Mouse (Mus musculus): ENCODE measurements around the gene Gmfg. TPM values are rescaled to one million over a fixed set of nuclear protein-coding genes. Genes with fewer than 3 reads are reported as not detected.

Gene Gmfg
- polyA plus RNA-seq (2014; fragmentation: Nextera tagmentation; extraction: Ambion mirVana) = 1.8 and 3.9 TPM in 2 replicates

- Histone ChIP-seq H3K36me3 (ENCODE audit: control insufficient read depth, insufficient read depth, low read length) (no peaks in the 10 kb centered on the region), H3K27me3 (ENCODE audit: control insufficient read depth, insufficient read depth, low read length) (no peaks in the 10 kb centered on the region), H3K4me1 (ENCODE audit: control insufficient read depth, insufficient read depth, low read length) (peaks cover 19% of the 10 kb centered on the region), H3K27ac (ENCODE audit: low read depth, low read length) (peak within 1 kb of the TSS; percentile 83), H3K4me2 (ENCODE audit: low read depth, low read length) (peak within 1 kb of the TSS; percentile 55), H3K9ac (replicated peaks; ENCODE audit: low read depth, low read length) (peak within 1 kb of the TSS; percentile 62), H3K4me3 (ENCODE audit: low read depth, low read length) (peak within 1 kb of the TSS; percentile 81), H3K9me3 (ENCODE audit: control insufficient read depth, low read length) (no peaks in the 10 kb centered on the region)
- peak; percentile 60 for ATAC-seq (ENCODE audit: low read depth)
- 2% methylated on average over 16 of the region's 16 CpGs for WGBS
Observed at GRCm38 (mm10) chr7:28436932-28437570, at the start of gene Gmfg. Gene Gmfg (plus strand): TSS chr7:28437447.

GRCm38 (mm10) chr7:28390331-28390730, 46.9 kb upstream of the Gmfg start:
- no peak overlapping the region for H3K4me2 ChIP-seq (ENCODE audit: low read depth, low read length)
- H3K36me3 ChIP-seq (ENCODE audit: control insufficient read depth, insufficient read depth, low read length) = peaks cover 26% of the 10 kb centered on the region
- no peak overlapping the region for H3K27ac ChIP-seq (ENCODE audit: low read depth, low read length)
- H3K4me3 ChIP-seq (ENCODE audit: low read depth, low read length) = no peak overlapping the region
- no peak for ATAC-seq (ENCODE audit: low read depth)
- no peaks in the 10 kb centered on the region for H3K9me3 ChIP-seq (ENCODE audit: control insufficient read depth, low read length)
- H3K4me1 ChIP-seq (ENCODE audit: control insufficient read depth, insufficient read depth, low read length) = peaks cover 9% of the 10 kb centered on the region
- no peaks in the 10 kb centered on the region for H3K27me3 ChIP-seq (ENCODE audit: control insufficient read depth, insufficient read depth, low read length)
- WGBS = 100% methylated on average over 3 of the region's 3 CpGs
- no peak overlapping the region for H3K9ac ChIP-seq (replicated peaks; ENCODE audit: low read depth, low read length)

GRCm38 (mm10) chr7:28392429-28393271, 44.6 kb upstream of the Gmfg start, which contains the start of the genes Med29 and Paf1:
Gene Med29 (minus strand): TSS chr7:28392708.
Gene Paf1 (plus strand): TSS chr7:28392951.
- Histone ChIP-seq H3K27ac (ENCODE audit: low read depth, low read length) (peak within 1 kb of the TSS; percentile 79), H3K4me1 (ENCODE audit: control insufficient read depth, insufficient read depth, low read length) (peaks cover 9% of the 10 kb centered on the region), H3K4me3 (ENCODE audit: low read depth, low read length) (peak within 1 kb of the TSS; percentile 95), H3K9ac (replicated peaks; ENCODE audit: low read depth, low read length) (peak within 1 kb of the TSS; percentile 85), H3K9me3 (ENCODE audit: control insufficient read depth, low read length) (no peaks in the 10 kb centered on the region), H3K36me3 (ENCODE audit: control insufficient read depth, insufficient read depth, low read length) (peaks cover 34% of the 10 kb centered on the region), H3K27me3 (ENCODE audit: control insufficient read depth, insufficient read depth, low read length) (no peaks in the 10 kb centered on the region), H3K4me2 (ENCODE audit: low read depth, low read length) (peak within 1 kb of the TSS; percentile 91)
- under 1% methylated on average over 58 of the region's 58 CpGs for WGBS
- peak; percentile 98 for ATAC-seq (ENCODE audit: low read depth)

GRCm38 (mm10) chr7:28393272-28393951, 43.8 kb upstream of the Gmfg start:
- Histone ChIP-seq H3K9me3 (ENCODE audit: control insufficient read depth, low read length) (no peaks in the 10 kb centered on the region), H3K4me1 (ENCODE audit: control insufficient read depth, insufficient read depth, low read length) (peaks cover 9% of the 10 kb centered on the region), H3K27me3 (ENCODE audit: control insufficient read depth, insufficient read depth, low read length) (no peaks in the 10 kb centered on the region), H3K9ac (replicated peaks; ENCODE audit: low read depth, low read length) (peak overlapping the region; percentile 85), H3K4me2 (ENCODE audit: low read depth, low read length) (peak overlapping the region; percentile 91), H3K36me3 (ENCODE audit: control insufficient read depth, insufficient read depth, low read length) (peaks cover 40% of the 10 kb centered on the region), H3K27ac (ENCODE audit: low read depth, low read length) (peak overlapping the region; percentile 79), H3K4me3 (ENCODE audit: low read depth, low read length) (peak overlapping the region; percentile 95)
- ATAC-seq (ENCODE audit: low read depth) = no peak
- 7% methylated on average over 22 of the region's 22 CpGs for WGBS

GRCm38 (mm10) chr7:28395425-28395824, 41.8 kb upstream of the Gmfg start:
- no peaks in the 10 kb centered on the region for H3K27me3 ChIP-seq (ENCODE audit: control insufficient read depth, insufficient read depth, low read length)
- H3K4me1 ChIP-seq (ENCODE audit: control insufficient read depth, insufficient read depth, low read length) = peaks cover 9% of the 10 kb centered on the region
- no peaks in the 10 kb centered on the region for H3K9me3 ChIP-seq (ENCODE audit: control insufficient read depth, low read length)
- no peak for ATAC-seq (ENCODE audit: low read depth)
- 95% methylated on average over 4 of the region's 4 CpGs for WGBS
- no peak overlapping the region for H3K4me3 ChIP-seq (ENCODE audit: low read depth, low read length)
- H3K36me3 ChIP-seq (ENCODE audit: control insufficient read depth, insufficient read depth, low read length) = peaks cover 33% of the 10 kb centered on the region
- no peak overlapping the region for H3K9ac ChIP-seq (replicated peaks; ENCODE audit: low read depth, low read length)
- no peak overlapping the region for H3K27ac ChIP-seq (ENCODE audit: low read depth, low read length)
- no peak overlapping the region for H3K4me2 ChIP-seq (ENCODE audit: low read depth, low read length)

- Histone ChIP-seq H3K36me3 (ENCODE audit: control insufficient read depth, insufficient read depth, low read length) (peaks cover 54% of the 10 kb centered on the region), H3K4me1 (ENCODE audit: control insufficient read depth, insufficient read depth, low read length) (peaks cover 4% of the 10 kb centered on the region), H3K9me3 (ENCODE audit: control insufficient read depth, low read length) (no peaks in the 10 kb centered on the region), H3K27me3 (ENCODE audit: control insufficient read depth, insufficient read depth, low read length) (no peaks in the 10 kb centered on the region), H3K4me3 (ENCODE audit: low read depth, low read length) (no peak overlapping the region), H3K27ac (ENCODE audit: low read depth, low read length) (no peak overlapping the region), H3K4me2 (ENCODE audit: low read depth, low read length) (no peak overlapping the region), H3K9ac (replicated peaks; ENCODE audit: low read depth, low read length) (no peak overlapping the region)
- ATAC-seq (ENCODE audit: low read depth) = no peak
- WGBS = 74% methylated on average over 3 of the region's 3 CpGs
Observed at GRCm38 (mm10) chr7:28398000-28398399, 39.2 kb upstream of the Gmfg start.

- Histone ChIP-seq H3K4me1 (ENCODE audit: control insufficient read depth, insufficient read depth, low read length) (no peaks in the 10 kb centered on the region; the same call in 1 of the 2 replicates), H3K27me3 (ENCODE audit: control insufficient read depth, insufficient read depth, low read length) (no peaks in the 10 kb centered on the region), H3K27ac (ENCODE audit: low read depth, low read length) (no peak overlapping the region), H3K9ac (replicated peaks; ENCODE audit: low read depth, low read length) (no peak overlapping the region), H3K4me3 (ENCODE audit: low read depth, low read length) (no peak overlapping the region), H3K36me3 (ENCODE audit: control insufficient read depth, insufficient read depth, low read length) (peaks cover 61% of the 10 kb centered on the region), H3K4me2 (ENCODE audit: low read depth, low read length) (no peak overlapping the region), H3K9me3 (ENCODE audit: control insufficient read depth, low read length) (no peaks in the 10 kb centered on the region)
- no peak for ATAC-seq (ENCODE audit: low read depth)
- WGBS = 96% methylated on average over 10 of the region's 10 CpGs
Observed at GRCm38 (mm10) chr7:28398696-28399340, 38.4 kb upstream of the Gmfg start.

GRCm38 (mm10) chr7:28401030-28401429, 36.2 kb upstream of the Gmfg start:
- Histone ChIP-seq H3K27me3 (ENCODE audit: control insufficient read depth, insufficient read depth, low read length) (no peaks in the 10 kb centered on the region), H3K9me3 (ENCODE audit: control insufficient read depth, low read length) (no peaks in the 10 kb centered on the region), H3K9ac (replicated peaks; ENCODE audit: low read depth, low read length) (no peak overlapping the region), H3K36me3 (ENCODE audit: control insufficient read depth, insufficient read depth, low read length) (peaks cover 76% of the 10 kb centered on the region), H3K4me1 (ENCODE audit: control insufficient read depth, insufficient read depth, low read length) (no peaks in the 10 kb centered on the region), H3K4me2 (ENCODE audit: low read depth, low read length) (no peak overlapping the region), H3K4me3 (ENCODE audit: low read depth, low read length) (no peak overlapping the region), H3K27ac (ENCODE audit: low read depth, low read length) (no peak overlapping the region)
- no peak for ATAC-seq (ENCODE audit: low read depth)
- 100% methylated on average over 1 of the region's 1 CpGs for WGBS
